In genomic region chr10:77376056-77376455, GRCm38 (mm10) we compare ENCODE assay signal across 22 mouse cellular contexts. TPM values are rescaled to one million over a fixed set of nuclear protein-coding genes. Genes with fewer than 3 reads are reported as not detected.
DNase-seq lines count a peak whose midpoint lies in the region; ATAC-seq and TF ChIP-seq lines count a peak whose summit lies in the region.
"Had no signal": no experiment of that assay in that cellular context is flagged by ENCODE, and none has a peak within 500 bp of the region (broad histone marks: within the 10 kb centered on the region; RNA-seq: fewer than 3 reads in every experiment).

No protein-coding gene starts in this region.

- H3K9me3 ChIP-seq in heart, postnatal 0 days (replicated peaks; ENCODE audit: control insufficient read depth, low read length), result no peaks in the 10 kb centered on the region
- no peaks in the 10 kb centered on the region for H3K9me3 ChIP-seq in heart, embryonic 10.5 days
- H3K9me3 ChIP-seq: embryonic facial prominence, embryonic 15.5 days; forebrain, embryonic 15.5 days had no signal

- peak; percentile 7 for DNase-seq in adrenal gland, postnatal 10 days
- DNase-seq in adrenal gland, adult 8-10 months, result no peak
- DNase-seq in heart, adult 2 months, result no peak
- no peak for DNase-seq in heart, postnatal 4 days
- no peak for DNase-seq in heart, postnatal 0 days (ENCODE audit: low spot score)
- DNase-seq in heart, embryonic 10.5 days (ENCODE audit: low spot score), result no peak
- DNase-seq: cerebellum, adult 18-20 months; cerebellum, postnatal 14 days; embryo, embryonic 11 days; gastrocnemius, postnatal 14 days; heart, postnatal 14 days; kidney, adult 11 months; kidney, adult 9 months had no signal

- WGBS in heart, adult 2 months, result 45% methylated on average over 1 of the region's 1 CpGs
- WGBS in heart, postnatal 0 days, result 45% methylated on average over 1 of the region's 1 CpGs
- 66% methylated on average over 1 of the region's 1 CpGs for WGBS in heart, embryonic 10.5 days

- intact Hi-C loops in heart, adult 2 months (cut with DNase I), result no loop called here

- no peak overlapping the region for H3K9ac ChIP-seq in heart, adult 2 months (ENCODE audit: low read depth, low read length)
- no peak overlapping the region for H3K9ac ChIP-seq in heart, postnatal 0 days (replicated peaks; ENCODE audit: low read depth, low read length)
- H3K9ac ChIP-seq: embryonic facial prominence, embryonic 15.5 days; forebrain, embryonic 15.5 days had no signal

- H3K4me2 ChIP-seq in heart, postnatal 0 days (ENCODE audit: low read depth, low read length), result no peak overlapping the region
- H3K4me2 ChIP-seq: embryonic facial prominence, embryonic 15.5 days; forebrain, embryonic 15.5 days had no signal

- peaks cover 5% of the 10 kb centered on the region for H3K79me2 ChIP-seq in heart, adult 2 months (replicated peaks; ENCODE audit: control insufficient read depth, insufficient read depth, low read length)

- peaks cover 24% of the 10 kb centered on the region for H3K4me1 ChIP-seq in heart, adult 2 months (ENCODE audit: control insufficient read depth, insufficient read depth, low read length)
- no peaks in the 10 kb centered on the region; the same call in none of the 2 replicates for H3K4me1 ChIP-seq in heart, postnatal 0 days (ENCODE audit: control insufficient read depth, insufficient read depth)
- peaks cover 25% of the 10 kb centered on the region for H3K4me1 ChIP-seq in heart, embryonic 10.5 days
- H3K4me1 ChIP-seq: forebrain, embryonic 15.5 days had no signal

- no peaks in the 10 kb centered on the region for H3K36me3 ChIP-seq in heart, adult 2 months (ENCODE audit: control insufficient read depth, insufficient read depth, low read length)
- H3K36me3 ChIP-seq in heart, postnatal 0 days (replicated peaks; ENCODE audit: control insufficient read depth, insufficient read depth, low read length), result no peaks in the 10 kb centered on the region
- no peaks in the 10 kb centered on the region for H3K36me3 ChIP-seq in heart, embryonic 10.5 days
- H3K36me3 ChIP-seq: embryonic facial prominence, embryonic 15.5 days; forebrain, embryonic 15.5 days had no signal

- peak overlapping the region; percentile 36 for H3K27ac ChIP-seq in heart, adult 2 months
- 0 out of 2 replicates have a peak overlapping the region, but pooled peaks have one; percentile 6 for H3K27ac ChIP-seq in heart, postnatal 0 days (ENCODE audit: low read depth)
- H3K27ac ChIP-seq in heart, embryonic 10.5 days, result no peak overlapping the region
- H3K27ac ChIP-seq: embryonic facial prominence, embryonic 15.5 days; forebrain, embryonic 15.5 days; kidney, postnatal 0 days had no signal

- TF ChIP-seq POLR2A in heart, adult 2 months (IDR thresholded peaks at IDR 0.05; ENCODE audit: insufficient read depth, low read depth, low read length), result no peak

- no peak for ATAC-seq in heart, postnatal 0 days (ENCODE audit: insufficient read depth, low read depth)
- no peak for ATAC-seq in inflammation-experienced regulatory T-cells, adult 6 months
- ATAC-seq: activated CD4-positive, CD25-positive, alpha-beta regulatory T cell, adult 4 months; forebrain, embryonic 15.5 days; hindbrain, embryonic 16.5 days; Patski had no signal

- H3K27me3 ChIP-seq in heart, adult 2 months (ENCODE audit: control insufficient read depth, insufficient read depth, low read length), result no peaks in the 10 kb centered on the region
- H3K27me3 ChIP-seq in heart, postnatal 0 days (ENCODE audit: control insufficient read depth, insufficient read depth, low read length), result no peaks in the 10 kb centered on the region
- H3K27me3 ChIP-seq in heart, embryonic 10.5 days (ENCODE audit: insufficient read depth, poor library complexity, severe bottlenecking), result no peaks in the 10 kb centered on the region
- H3K27me3 ChIP-seq: CH12.LX; embryonic facial prominence, embryonic 15.5 days; forebrain, embryonic 15.5 days; Patski had no signal

- H3K4me3 ChIP-seq in heart, adult 2 months, result no peak overlapping the region
- H3K4me3 ChIP-seq in heart, postnatal 0 days (ENCODE audit: low read depth, low read length), result no peak overlapping the region
- no peak overlapping the region for H3K4me3 ChIP-seq in heart, embryonic 10.5 days
- H3K4me3 ChIP-seq: embryonic facial prominence, embryonic 15.5 days; erythroblast, embryonic 14.5 days; forebrain, embryonic 15.5 days had no signal

- TF ChIP-seq CTCF in heart, adult 2 months (IDR thresholded peaks at IDR 0.05), result no peak
- no peak for TF ChIP-seq CTCF in heart, postnatal 0 days (IDR thresholded peaks at IDR 0.05; ENCODE audit: low read depth)

- no peak for TF ChIP-seq EP300 in heart, adult 2 months (IDR thresholded peaks at IDR 0.05; ENCODE audit: insufficient read depth, low read depth, low read length)
- no peak for TF ChIP-seq EP300 in heart, postnatal 0 days (IDR thresholded peaks at IDR 0.05; ENCODE audit: low read depth)

RNA-seq across cellular contexts. Expression of gene Adarb1, which starts 42.0 kb away (rescaled TPM):
- 10 to 100 TPM; 16.7 to 18.2 TPM for total RNA-seq in adrenal gland, postnatal 10 days (2021)
- 10 to 100 TPM; 17.2 to 74.1 (median 37.1) TPM for total RNA-seq in adrenal gland, adult 8-10 months (2022)
- 10 to 100 TPM; 17.1 to 17.2 TPM for total RNA-seq in heart, adult 2 months (2021)
- 11.4 and 17.2 TPM in 2 replicates for polyA plus RNA-seq in heart, adult 2 months (2012; rRNA removed)
- total RNA-seq in heart, postnatal 4 days (2021), result 10 to 100 TPM; 20.9 to 23.3 TPM
- 23.7 and 26.9 TPM in 2 replicates for total RNA-seq in heart, postnatal 0 days (2014; rRNA removed; ENCODE audit: low replicate concordance)
- 7.8 and 8.5 TPM in 2 replicates for polyA plus RNA-seq in heart, postnatal 0 days (2015; fragmentation: Nextera tagmentation; extraction: Ambion mirVana)
- 9.2 and 9.9 TPM in 2 replicates for polyA plus RNA-seq in heart, embryonic 10.5 days (2016; fragmentation: Nextera tagmentation; extraction: Ambion mirVana)
- under 1 TPM; 0.55 to 0.74 (median 0.63) TPM for polyA plus RNA-seq in inflammation-experienced regulatory T-cells, adult 6 months (2017; shearing (Covaris generic))
- polyA plus RNA-seq: erythroblast, embryonic 14.5 days had no signal
